Mouse (Mus musculus): ENCODE measurements around the gene Slc27a1.

Slc27a1 gene

DNA sequence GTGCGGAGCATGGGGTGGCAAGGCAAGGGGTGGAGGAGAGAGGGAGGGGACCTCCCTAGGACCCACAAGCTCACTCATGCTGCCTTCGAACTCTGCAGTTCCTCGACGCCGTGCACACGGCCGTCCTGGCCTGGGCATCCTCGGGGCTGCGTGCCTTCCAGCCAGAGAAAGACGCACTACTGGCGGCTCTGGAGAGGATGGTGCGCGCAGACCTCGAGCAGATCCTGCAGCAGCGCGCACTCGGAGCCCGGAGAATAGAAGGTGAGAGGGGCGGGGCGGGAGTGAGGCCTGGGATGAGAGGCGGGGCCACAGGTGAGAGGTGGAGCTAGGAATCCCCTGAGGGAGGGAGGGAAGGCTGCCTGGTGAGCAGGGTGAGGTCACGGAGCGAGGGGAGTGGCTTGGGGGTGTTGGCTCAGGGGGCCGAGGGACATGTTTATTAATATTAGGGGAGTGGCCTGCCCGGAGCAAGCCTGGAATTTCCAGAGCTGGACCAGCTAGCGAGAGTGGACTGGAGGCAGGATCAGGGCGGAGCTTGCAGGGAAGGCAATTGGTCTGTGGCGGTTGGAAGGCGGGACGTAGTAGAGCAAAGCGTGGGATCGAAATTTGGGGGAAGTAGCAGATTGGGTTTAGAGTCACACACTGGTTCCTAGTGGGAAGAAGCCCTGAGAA is 34.1 kb downstream of the Slc27a1 start:
- CTCF ChIA-PET, result interaction anchor here (0.6 to 0.8 kb wide), 2 partner anchors 10 to 758 kb away, joined by 3 to 4 read pairs; no protein-coding TSS in a partner anchor

DNA sequence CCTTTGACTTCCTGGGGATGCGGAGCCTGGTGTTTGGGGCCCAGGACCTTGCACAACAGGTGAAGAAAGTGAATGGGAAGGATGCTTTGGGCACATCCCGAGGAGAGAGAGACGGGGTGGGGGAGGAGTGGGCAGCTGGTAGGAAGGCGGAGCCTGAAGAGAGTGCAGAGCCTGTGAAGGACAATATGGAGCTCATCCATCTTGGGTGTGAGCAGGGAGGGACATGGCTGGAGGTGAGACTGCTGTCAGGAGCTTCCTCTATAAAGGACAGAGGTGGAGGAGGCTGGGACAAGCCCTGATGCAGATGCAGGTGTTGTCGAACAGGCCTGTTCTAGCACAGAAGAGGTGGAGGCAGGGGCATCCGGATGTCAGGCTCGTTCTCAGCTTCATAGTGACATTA is 35.3 kb downstream of the Slc27a1 start:
- CTCF ChIA-PET, result interaction anchor here (0.6 kb wide), 1 partner anchor 325 kb away, joined by 4 read pairs; no protein-coding TSS in a partner anchor

DNA sequence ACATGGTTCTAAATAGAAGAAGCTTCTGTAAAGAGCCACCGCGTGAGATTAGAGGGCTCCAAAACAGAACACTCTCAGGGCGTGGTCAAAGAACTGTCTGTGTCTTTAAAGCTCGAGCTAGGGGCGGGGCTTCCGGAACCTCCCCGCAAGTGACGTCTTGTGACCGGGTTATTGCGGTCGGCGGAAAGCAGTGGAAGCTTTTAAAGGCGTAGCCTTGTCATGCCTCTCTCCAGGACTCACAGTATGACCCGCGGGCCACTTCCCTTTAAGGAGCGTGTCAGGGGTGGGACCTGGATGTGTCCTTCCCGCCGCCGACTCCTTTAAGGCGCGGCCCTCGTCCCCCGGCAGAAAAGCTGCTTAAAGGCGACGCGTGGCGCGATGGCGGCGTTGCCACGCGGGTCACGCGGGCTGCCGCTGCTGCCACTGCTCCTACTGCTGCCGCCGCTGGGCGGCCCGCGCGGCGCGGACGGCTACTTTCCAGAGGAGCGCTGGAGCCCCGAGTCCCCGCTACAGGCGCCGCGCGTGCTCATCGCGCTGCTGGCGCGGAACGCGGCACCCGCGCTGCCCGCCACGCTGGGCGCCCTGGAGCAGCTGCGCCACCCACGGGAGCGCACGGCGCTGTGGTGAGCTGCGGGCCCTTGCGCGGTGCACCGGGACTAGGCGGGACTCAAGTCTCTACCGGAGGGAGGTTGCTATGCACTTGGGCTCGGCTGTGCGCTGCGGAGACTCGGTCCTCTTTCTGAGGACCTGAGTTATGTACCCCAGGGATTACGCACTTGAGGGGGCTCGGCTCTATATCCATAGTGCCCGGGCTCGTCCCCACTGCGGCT is 42.4 kb downstream of the Slc27a1 start, which contains the start of gene Colgalt1:
TSS of gene Colgalt1 (plus strand) at position 177 of the 830 bp plus-strand sequence.
- CTCF ChIA-PET, result interaction anchor here (1.9 kb wide), 1 partner anchor 12 kb away, joined by 4 read pairs; no protein-coding TSS in a partner anchor

- CTCF ChIA-PET, result interaction anchor here (1.2 to 1.9 kb wide), 2 partner anchors 13 to 17 kb away, joined by 3 to 4 read pairs; no protein-coding TSS in a partner anchor
Observed at GRCm38 (mm10) chr8:71612141-71612540, 43.5 kb downstream of the Slc27a1 start.

DNA sequence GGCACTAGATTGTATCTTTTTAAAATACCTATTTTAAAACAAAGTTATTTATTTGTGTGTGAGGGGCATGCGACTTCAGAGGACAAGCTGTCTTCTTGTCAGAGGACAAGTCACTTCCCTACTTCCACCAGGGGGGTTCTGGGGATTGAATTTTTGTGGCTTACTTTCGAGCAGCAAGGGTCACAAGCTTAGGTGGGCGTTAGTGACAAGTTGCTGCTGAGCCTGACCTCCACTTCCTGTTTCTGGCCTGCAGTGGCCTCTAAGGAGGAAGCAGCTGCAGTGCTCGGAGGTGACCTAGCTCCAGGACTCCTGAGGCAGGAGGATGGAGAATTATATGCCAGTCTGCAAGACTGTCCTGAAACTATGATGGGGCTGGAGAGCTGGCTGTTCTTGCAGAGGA is 44.7 kb downstream of the Slc27a1 start:
- CTCF ChIA-PET, result interaction anchor here (0.6 to 1.5 kb wide), 3 partner anchors 11 to 54 kb away, joined by 3 to 7 read pairs (median 3); no protein-coding TSS in a partner anchor

DNA sequence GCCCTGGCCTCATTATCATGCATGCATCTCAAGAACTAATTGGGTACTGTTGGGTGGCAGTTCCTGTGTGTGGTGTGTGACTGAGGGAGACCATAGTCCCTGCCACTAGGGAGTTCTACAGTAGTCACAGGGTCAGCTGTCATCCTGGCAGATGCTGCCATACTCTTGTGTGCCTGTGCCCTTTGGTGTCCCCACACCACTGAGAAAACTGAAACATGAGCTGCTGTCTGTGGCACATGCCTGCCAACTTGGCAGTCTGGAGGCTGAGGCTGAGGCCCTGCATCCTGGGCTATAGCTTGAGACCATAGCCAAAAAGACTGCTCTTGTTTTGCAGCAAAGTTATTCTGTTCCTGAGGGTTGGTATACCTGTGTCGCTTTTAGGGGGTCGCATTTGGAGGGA is 51.1 kb downstream of the Slc27a1 start:
- CTCF ChIA-PET, result no interaction called here

DNA sequence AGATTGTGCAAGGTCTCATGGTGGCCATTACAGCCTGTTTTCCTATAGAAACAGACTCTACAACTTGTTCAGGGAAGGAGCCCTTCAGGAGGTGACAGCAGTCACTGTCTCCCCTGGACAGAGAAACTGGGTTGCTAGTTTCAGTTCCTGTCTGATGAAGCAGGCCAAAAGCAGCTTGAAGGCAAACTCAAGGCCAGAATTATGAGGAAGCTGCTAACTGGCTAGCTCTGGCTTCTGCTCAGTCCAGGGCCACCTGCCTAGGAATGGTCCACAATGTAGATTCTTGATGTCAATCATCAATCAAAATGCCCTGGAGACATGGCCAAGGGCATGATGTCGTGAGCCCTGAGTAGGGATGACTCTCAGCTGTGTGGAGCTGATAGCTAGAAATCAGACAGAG is 56.4 kb downstream of the Slc27a1 start:
- CTCF ChIA-PET, result no interaction called here

DNA sequence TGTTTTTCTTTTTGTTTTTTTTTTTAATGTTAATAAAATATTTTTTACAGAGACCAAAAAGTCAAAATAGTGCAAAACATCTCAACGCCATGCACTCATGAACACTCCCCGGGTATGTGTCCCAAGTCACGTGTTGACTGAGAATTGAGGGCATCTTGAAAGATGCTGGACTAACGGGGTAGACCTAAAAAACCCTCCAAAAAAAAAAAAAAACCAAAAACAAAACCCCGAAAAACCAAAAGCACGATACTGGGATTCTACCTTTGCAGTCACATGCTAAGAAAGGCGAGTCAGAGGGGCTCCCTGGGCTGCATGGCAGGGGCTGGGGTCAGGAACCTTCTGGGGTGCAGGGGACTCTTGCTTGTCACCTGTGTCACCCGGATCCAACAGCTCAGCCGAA is 58.1 kb downstream of the Slc27a1 start:
- CTCF ChIA-PET, result interaction anchor here (0.7 kb wide), 3 partner anchors 9 to 282 kb away, joined by 3 to 14 read pairs (median 5); no protein-coding TSS in a partner anchor

GRCm38 (mm10) chr8:71627265-71628099 is 58.8 kb downstream of the Slc27a1 start:
- CTCF ChIA-PET, result interaction anchor here (0.7 kb wide), 1 partner anchor 9 kb away, joined by 5 read pairs; no protein-coding TSS in a partner anchor

DNA sequence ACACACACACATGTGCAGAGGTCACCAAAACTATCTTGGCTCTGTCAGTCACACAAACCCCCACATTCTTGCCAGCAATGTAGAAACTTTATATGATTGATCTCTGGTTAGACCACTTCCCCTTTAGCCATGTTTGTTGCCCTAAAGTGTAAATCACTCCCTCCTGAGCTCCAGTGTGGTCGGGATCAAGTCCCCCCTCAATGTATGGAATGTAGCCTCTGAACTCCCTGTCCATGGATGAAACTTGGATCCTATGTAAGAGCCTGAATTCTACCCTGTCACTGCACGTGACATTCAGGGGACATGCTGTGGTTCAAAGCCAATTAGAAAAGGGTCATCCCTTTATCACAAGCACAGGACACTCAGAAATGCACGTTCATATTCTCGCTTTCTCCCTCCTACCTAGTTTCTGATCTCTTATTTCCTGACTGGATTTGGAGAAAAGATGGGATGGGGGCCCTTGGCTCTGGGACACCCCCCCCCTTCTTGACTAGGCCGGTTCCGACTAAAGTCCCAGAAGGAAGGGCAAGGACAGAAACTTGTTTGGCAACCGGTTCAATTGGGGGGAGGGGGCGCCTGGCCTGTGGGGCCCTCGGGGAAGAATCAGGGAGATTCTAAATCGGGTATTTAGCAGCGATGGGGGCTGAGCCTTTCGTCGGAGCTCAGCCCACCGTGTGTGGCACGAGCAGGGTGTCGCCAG is 59.9 kb downstream of the Slc27a1 start:
- CTCF ChIA-PET, result interaction anchor here (0.7 to 1.6 kb wide), 6 partner anchors 10 to 82 kb away, joined by 3 to 5 read pairs (median 3); partner anchors contain the start of gene Slc27a1

DNA sequence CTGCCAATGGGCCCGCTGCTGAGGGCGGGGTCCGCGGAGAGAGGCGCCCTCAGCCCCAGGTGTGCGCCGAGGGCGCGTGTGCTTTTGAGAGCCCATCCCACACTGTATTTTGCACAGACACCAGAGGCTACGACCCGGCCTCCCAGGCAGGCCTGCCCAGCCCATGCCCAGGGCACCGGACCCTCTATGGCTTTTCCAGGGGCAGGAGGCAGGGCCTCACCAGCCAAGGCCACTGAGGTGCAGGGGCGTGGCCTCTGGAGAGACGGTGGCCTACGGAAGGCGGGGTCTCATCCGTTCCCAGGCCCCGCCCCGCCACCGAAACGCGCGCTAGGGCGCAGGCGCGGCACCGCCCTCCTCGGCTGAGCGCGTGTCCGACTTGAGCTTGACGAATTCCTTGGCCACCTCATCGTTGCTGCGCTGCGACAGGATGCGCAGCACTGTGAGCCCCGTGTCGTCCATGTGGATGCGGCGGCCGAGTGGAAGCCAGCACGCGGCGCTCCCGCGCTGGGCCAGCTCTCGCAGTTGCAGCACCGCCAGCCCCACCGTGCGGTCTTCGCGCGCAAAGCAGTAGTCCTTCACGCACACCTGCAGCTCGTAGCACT is 60.5 kb downstream of the Slc27a1 start:
- CTCF ChIA-PET, result interaction anchor here (0.6 to 1.6 kb wide), 7 partner anchors 17 to 109 kb away, joined by 3 to 5 read pairs (median 3); partner anchors contain the start of gene Slc27a1

GRCm38 (mm10) chr8:71629781-71630212 is 61.1 kb downstream of the Slc27a1 start:
- CTCF ChIA-PET, result interaction anchor here (0.6 to 1.6 kb wide), 6 partner anchors 18 to 110 kb away, joined by 3 to 5 read pairs (median 3); partner anchors contain the start of gene Slc27a1

- CTCF ChIA-PET, result interaction anchor here (1.1 kb wide), 1 partner anchor 68 kb away, joined by 3 read pairs; no protein-coding TSS in a partner anchor
Observed at GRCm38 (mm10) chr8:71630761-71631160, 62.1 kb downstream of the Slc27a1 start.

DNA sequence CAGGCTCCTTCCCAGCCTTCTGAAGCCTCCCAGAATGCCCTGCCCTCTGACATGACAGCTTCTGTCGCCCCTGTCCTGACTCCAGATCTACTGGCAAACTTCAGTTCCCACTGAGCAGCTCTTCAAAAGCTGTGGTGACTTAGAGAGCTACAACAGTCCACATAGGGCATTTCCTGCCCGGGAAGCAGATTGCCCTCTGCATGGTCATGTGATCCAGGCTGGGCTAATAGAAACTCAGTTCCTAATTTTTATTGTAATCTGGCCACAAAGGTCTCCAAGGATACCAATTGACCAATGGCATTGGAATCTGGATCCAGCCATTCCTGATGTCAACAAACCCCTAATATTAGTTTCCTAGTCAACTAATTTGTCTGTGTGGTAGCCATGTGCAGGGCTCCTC is 63.2 kb downstream of the Slc27a1 start:
- CTCF ChIA-PET, result interaction anchor here (1.1 kb wide), 1 partner anchor 69 kb away, joined by 3 read pairs; no protein-coding TSS in a partner anchor

- CTCF ChIA-PET, result interaction anchor here (1.3 kb wide), 1 partner anchor 70 kb away, joined by 4 read pairs; no protein-coding TSS in a partner anchor
Observed at GRCm38 (mm10) chr8:71633164-71633563, 64.5 kb downstream of the Slc27a1 start.

DNA sequence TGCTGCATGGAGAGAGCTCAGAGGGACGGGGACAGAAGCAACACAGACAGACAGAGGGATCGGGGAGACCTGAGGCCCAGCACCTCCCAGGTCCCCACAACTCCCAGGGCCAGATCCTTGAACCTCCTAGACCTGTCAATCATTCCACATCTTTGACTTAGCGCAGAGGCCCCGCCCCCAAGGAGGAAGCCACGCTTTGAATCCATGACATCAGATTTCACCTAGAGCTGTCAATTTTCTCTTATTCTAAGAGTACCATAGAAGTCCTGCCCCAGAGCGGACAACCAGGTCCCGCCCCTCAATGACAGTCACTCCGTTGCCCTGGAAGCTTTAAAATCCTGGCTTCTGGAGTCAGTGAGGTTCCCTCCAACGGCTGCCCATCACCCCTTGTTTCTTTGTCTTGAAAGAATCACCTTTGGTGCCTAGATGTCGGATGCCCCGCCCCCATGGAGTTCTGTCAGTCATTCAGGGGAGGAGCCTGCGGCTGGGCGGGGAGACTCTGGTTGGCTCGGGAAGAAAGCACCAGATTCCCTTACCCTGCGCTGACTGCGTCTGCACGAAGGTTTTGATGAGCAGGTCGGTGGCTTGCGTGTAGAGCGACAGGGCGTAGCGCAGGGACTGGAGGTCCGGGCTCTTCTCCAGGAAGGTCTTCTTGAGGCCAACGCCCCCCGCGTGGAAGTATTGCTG is 65.4 kb downstream of the Slc27a1 start:
- CTCF ChIA-PET, result interaction anchor here (1.3 kb wide), 1 partner anchor 71 kb away, joined by 4 read pairs; no protein-coding TSS in a partner anchor
